9 mouse cellular contexts compared by ENCODE assay signal in the genomic region with DNA sequence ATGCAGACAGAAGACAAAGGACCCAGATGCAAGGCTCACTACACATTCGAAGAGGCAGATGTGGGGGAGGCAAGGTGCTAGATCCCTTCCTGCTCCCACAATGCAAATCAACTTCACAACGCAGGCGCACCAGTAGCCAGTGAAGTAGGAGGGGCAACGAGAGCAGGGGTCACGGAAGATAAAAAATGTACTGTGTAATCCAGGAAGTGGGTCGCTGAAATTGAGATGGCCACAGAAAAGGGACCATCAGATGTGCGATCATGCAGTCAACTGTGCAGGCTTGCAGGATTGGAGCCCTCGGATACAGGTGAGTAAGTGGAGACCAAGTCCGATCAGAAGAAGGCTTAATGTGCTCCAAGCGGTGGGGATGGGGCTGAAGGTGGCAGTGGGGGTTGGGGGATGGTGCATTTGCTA. TPM values are rescaled to one million over a fixed set of nuclear protein-coding genes. Genes with fewer than 3 reads are reported as not detected.
DNase-seq lines count a peak whose midpoint lies in the region; ATAC-seq and TF ChIP-seq lines count a peak whose summit lies in the region.
"Had no signal": no experiment of that assay in that cellular context is flagged by ENCODE, and none has a peak within 500 bp of the region (broad histone marks: within the 10 kb centered on the region; RNA-seq: fewer than 3 reads in every experiment).

No protein-coding gene starts in this region.

- no peak overlapping the region for H3K9ac ChIP-seq in heart, embryonic 14.5 days (ENCODE audit: low read length)
- no peak overlapping the region for H3K9ac ChIP-seq in heart, adult 2 months (ENCODE audit: low read depth, low read length)
- H3K9ac ChIP-seq in liver, embryonic 16.5 days (ENCODE audit: low read depth, low read length), result no peak overlapping the region
- H3K9ac ChIP-seq in midbrain, embryonic 11.5 days (ENCODE audit: low read length), result no peak overlapping the region

- peaks cover 3 to 12% of the 10 kb centered on the region in 2 experiments; a peak in 2 of 4 replicates for H3K4me1 ChIP-seq in heart, embryonic 14.5 days (ENCODE audit: control insufficient read depth in 2 of 2, insufficient read depth in 2 of 2, low read length in 2 of 2)
- no peaks in the 10 kb centered on the region for H3K4me1 ChIP-seq in heart, adult 2 months (ENCODE audit: control insufficient read depth, insufficient read depth, low read length)
- H3K4me1 ChIP-seq in G1E (ENCODE audit: insufficient read depth, low read depth, low read length), result peaks cover 7% of the 10 kb centered on the region; the same call in 1 of the 2 replicates
- no peaks in the 10 kb centered on the region for H3K4me1 ChIP-seq in liver, embryonic 16.5 days (ENCODE audit: control insufficient read depth, low read depth, low read length)
- no peaks in the 10 kb centered on the region for H3K4me1 ChIP-seq in midbrain, embryonic 11.5 days (ENCODE audit: control insufficient read depth, insufficient read depth, low read length)

- H3K79me2 ChIP-seq in heart, adult 2 months (replicated peaks; ENCODE audit: control insufficient read depth, insufficient read depth, low read length), result no peaks in the 10 kb centered on the region

- no peak overlapping the region for H3K27ac ChIP-seq in heart, embryonic 14.5 days (replicated peaks in 1 of 2; ENCODE audit: control insufficient read depth in 1 of 2, insufficient read depth in 1 of 2, low read depth in 2 of 2, low read length in 2 of 2)
- H3K27ac ChIP-seq in heart, adult 2 months, result no peak overlapping the region
- no peak overlapping the region for H3K27ac ChIP-seq in liver, embryonic 16.5 days (ENCODE audit: low read length)
- no peak overlapping the region for H3K27ac ChIP-seq in midbrain, embryonic 11.5 days (ENCODE audit: low read depth, low read length)

- intact Hi-C loops in heart, adult 2 months (cut with DNase I), result no loop called here

- 55% methylated on average over 10 of the region's 10 CpGs for WGBS in heart, embryonic 14.5 days
- WGBS in heart, adult 2 months, result 53% methylated on average over 10 of the region's 10 CpGs
- 48% methylated on average over 10 of the region's 10 CpGs for WGBS in liver, embryonic 16.5 days (ENCODE audit: insufficient replicate concordance)
- 65% methylated on average over 10 of the region's 10 CpGs for WGBS in midbrain, embryonic 11.5 days

- H3K4me2 ChIP-seq in heart, embryonic 14.5 days (ENCODE audit: low read length), result peak overlapping the region; percentile 19
- H3K4me2 ChIP-seq in liver, embryonic 16.5 days (ENCODE audit: low read depth, low read length), result no peak overlapping the region
- H3K4me2 ChIP-seq in midbrain, embryonic 11.5 days, result no peak overlapping the region

- H3K4me3 ChIP-seq in heart, embryonic 14.5 days (ENCODE audit: control insufficient read depth in 1 of 2, insufficient read depth in 1 of 2, low read depth in 1 of 2, low read length in 2 of 2), result peak overlapping the region; percentile 3 to 34; a peak in 3 of 4 replicates
- no peak overlapping the region for H3K4me3 ChIP-seq in heart, adult 2 months
- peak overlapping the region; percentile 68 for H3K4me3 ChIP-seq in G1E (ENCODE audit: low read depth, low read length)
- peak overlapping the region; percentile 33 for H3K4me3 ChIP-seq in liver, embryonic 16.5 days (ENCODE audit: low read depth, low read length)
- H3K4me3 ChIP-seq in midbrain, embryonic 11.5 days (ENCODE audit: low read depth, low read length), result no peak overlapping the region
- H3K4me3 ChIP-seq: myocyte had no signal

- no peak for ATAC-seq in heart, embryonic 14.5 days (ENCODE audit: insufficient number of reproducible peaks, insufficient read depth, low FRiP score, low read depth)
- peak; percentile 70 for ATAC-seq in G1E (ENCODE audit: extremely low read depth, insufficient number of reproducible peaks, low FRiP score, poor library complexity, severe bottlenecking)
- no peak for ATAC-seq in liver, embryonic 16.5 days (ENCODE audit: low read depth)
- no peak for ATAC-seq in midbrain, embryonic 11.5 days (ENCODE audit: low FRiP score)

- no peaks in the 10 kb centered on the region for H3K27me3 ChIP-seq in heart, embryonic 14.5 days (ENCODE audit: control insufficient read depth, insufficient read depth, low read length)
- H3K27me3 ChIP-seq in heart, adult 2 months (ENCODE audit: control insufficient read depth, insufficient read depth, low read length), result no peaks in the 10 kb centered on the region
- peaks cover 26% of the 10 kb centered on the region for H3K27me3 ChIP-seq in G1E (ENCODE audit: insufficient read depth, low read length)
- H3K27me3 ChIP-seq in liver, embryonic 16.5 days (ENCODE audit: control insufficient read depth, insufficient read depth, low read depth, low read length), result no peaks in the 10 kb centered on the region
- H3K27me3 ChIP-seq in midbrain, embryonic 11.5 days (ENCODE audit: control insufficient read depth, insufficient read depth, low read length), result no peaks in the 10 kb centered on the region

- no peak for TF ChIP-seq POLR2A in heart, adult 2 months (IDR thresholded peaks at IDR 0.05; ENCODE audit: insufficient read depth, low read depth, low read length)

- DNase-seq in heart, adult 2 months, result no peak
- DNase-seq in G1E (ENCODE audit: low spot score), result peak; percentile 65
- peak; percentile 25 for DNase-seq in kidney, adult 18-20 months
- no peak for DNase-seq in left cerebral cortex, adult 9 months (ENCODE audit: low spot score in 2 of 2)
- DNase-seq in midbrain, embryonic 11.5 days (ENCODE audit: low spot score, missing footprints), result no peak
- DNase-seq in adrenal gland, adult 8-10 months, result no peak

- TF ChIP-seq EP300 in heart, adult 2 months (IDR thresholded peaks at IDR 0.05; ENCODE audit: insufficient read depth, low read depth, low read length), result no peak

- no peaks in the 10 kb centered on the region for H3K36me3 ChIP-seq in heart, embryonic 14.5 days (ENCODE audit: control insufficient read depth, insufficient read depth, low read length)
- H3K36me3 ChIP-seq in heart, adult 2 months (ENCODE audit: control insufficient read depth, insufficient read depth, low read length), result no peaks in the 10 kb centered on the region
- peaks cover 25% of the 10 kb centered on the region for H3K36me3 ChIP-seq in G1E (replicated peaks)
- H3K36me3 ChIP-seq in liver, embryonic 16.5 days (ENCODE audit: control insufficient read depth, insufficient read depth), result no peaks in the 10 kb centered on the region
- no peaks in the 10 kb centered on the region for H3K36me3 ChIP-seq in midbrain, embryonic 11.5 days (ENCODE audit: control insufficient read depth, insufficient read depth, low read length)

- no peaks in the 10 kb centered on the region for H3K9me3 ChIP-seq in heart, embryonic 14.5 days (ENCODE audit: control insufficient read depth, low read length)
- no peaks in the 10 kb centered on the region for H3K9me3 ChIP-seq in G1E (replicated peaks)
- no peaks in the 10 kb centered on the region for H3K9me3 ChIP-seq in liver, embryonic 16.5 days (replicated peaks; ENCODE audit: control insufficient read depth, low read length)
- H3K9me3 ChIP-seq in midbrain, embryonic 11.5 days (ENCODE audit: control insufficient read depth, low read length), result no peaks in the 10 kb centered on the region

- no peak for TF ChIP-seq CTCF in heart, adult 2 months (IDR thresholded peaks at IDR 0.05)
- no peak for TF ChIP-seq CTCF in G1E (IDR thresholded peaks at IDR 0.05; ENCODE audit: low read depth, low read length)

RNA-seq across cellular contexts. Expression of a gene that starts 27.0 kb away (rescaled TPM):
- polyA plus RNA-seq in heart, embryonic 14.5 days (2014; fragmentation: Nextera tagmentation; extraction: Ambion mirVana), result 2.4 and 3.9 TPM in 2 replicates
- total RNA-seq in heart, adult 2 months (2021), result under 1 TPM; 0.14 to 0.16 TPM
- 0.09 and 0.41 TPM in 2 replicates for polyA plus RNA-seq in heart, adult 2 months (2012; rRNA removed)
- total RNA-seq in G1E (2014; fragmentation: Nextera tagmentation) (not detected in 2 replicates), G1E (2017) (0.12 and 0.38 TPM in 2 replicates)
- not detected in 2 replicates for polyA plus RNA-seq in G1E (2012)
- 0.08 and 0.11 TPM in 2 replicates for polyA plus RNA-seq in liver, embryonic 16.5 days (2015; fragmentation: Nextera tagmentation; extraction: Ambion mirVana)
- 0.39 and 0.51 TPM in 2 replicates for polyA plus RNA-seq in midbrain, embryonic 11.5 days (2014; fragmentation: Nextera tagmentation; extraction: Ambion mirVana)
- total RNA-seq in adrenal gland, adult 8-10 months (2022), result under 1 TPM; 0.15 to 0.24 (median 0.23) TPM
- polyA plus RNA-seq: myocyte had no signal

RNA-seq across cellular contexts. Expression of a gene that starts 40.4 kb away (rescaled TPM):
- 14.8 and 15.6 TPM in 2 replicates for polyA plus RNA-seq in heart, embryonic 14.5 days (2014; fragmentation: Nextera tagmentation; extraction: Ambion mirVana)
- 1 to 10 TPM; 5.0 to 5.1 TPM for total RNA-seq in heart, adult 2 months (2021)
- 6.6 and 7.7 TPM in 2 replicates for polyA plus RNA-seq in heart, adult 2 months (2012; rRNA removed)
- total RNA-seq in G1E (2014; fragmentation: Nextera tagmentation) (6.0 and 7.3 TPM in 2 replicates), G1E (2017) (10.7 and 11.3 TPM in 2 replicates)
- polyA plus RNA-seq in G1E (2012), result 10.3 and 12.0 TPM in 2 replicates
- 1.4 and 1.5 TPM in 2 replicates for polyA plus RNA-seq in liver, embryonic 16.5 days (2015; fragmentation: Nextera tagmentation; extraction: Ambion mirVana)
- 5.1 and 7.0 TPM in 2 replicates for polyA plus RNA-seq in midbrain, embryonic 11.5 days (2014; fragmentation: Nextera tagmentation; extraction: Ambion mirVana)
- 10 to 100 TPM; 19.1 to 25.6 (median 22.9) TPM for total RNA-seq in adrenal gland, adult 8-10 months (2022)

Comparison
In these comparisons a context has a peak if more than half of its experiments do, and no peak if none do; other contexts are left out.
1. H3K4me3 ChIP-seq: peak in heart, embryonic 14.5 days (2 of 2), G1E (single experiment) and liver, embryonic 16.5 days (single experiment); none in heart, adult 2 months (single experiment) and midbrain, embryonic 11.5 days (single experiment).
2. DNase-seq: peak in G1E (single experiment) and kidney, adult 18-20 months (single experiment); none in heart, adult 2 months (0 of 2), left cerebral cortex, adult 9 months (0 of 2), midbrain, embryonic 11.5 days (single experiment) and adrenal gland, adult 8-10 months (single experiment).